Mouse (Mus musculus): ENCODE data around the gene Msi2.

The Msi2 gene

GRCm38 (mm10) chr11:88431363-88432269, 286.7 kb downstream of the Msi2 start:
- no peak for DNase-seq

GRCm38 (mm10) chr11:88430292-88430691, 288.0 kb downstream of the Msi2 start:
- no peak for DNase-seq

DNA sequence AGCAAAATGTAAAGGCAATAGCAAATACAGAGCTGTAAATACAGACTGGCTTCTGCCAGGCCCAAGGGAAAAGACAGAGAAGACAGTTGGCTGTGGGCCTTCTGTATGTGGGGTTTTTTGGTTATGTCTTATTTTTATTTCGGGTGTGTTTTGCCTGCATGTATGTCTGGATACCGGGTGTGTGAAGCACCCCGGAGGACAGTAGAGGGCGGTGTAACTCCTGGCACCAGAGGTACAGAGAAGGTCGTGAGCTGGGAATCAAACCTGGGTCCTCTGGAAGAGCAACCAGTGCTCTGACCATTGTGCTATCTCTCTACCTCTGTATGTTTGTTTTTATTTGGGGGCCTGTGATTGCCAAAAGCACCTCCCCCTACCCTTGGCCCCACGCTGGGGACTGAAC, 288.6 kb downstream of the Msi2 start:
- DNase-seq: no peak

GRCm38 (mm10) chr11:88425631-88426101, 292.6 kb downstream of the Msi2 start:
- DNase-seq: no peak

- DNase-seq: no peak
These were observed 294.1 kb downstream of the Msi2 start for GRCm38 (mm10) chr11:88424034-88424767.

GRCm38 (mm10) chr11:88421057-88421578, 297.2 kb downstream of the Msi2 start:
- DNase-seq: no peak

- no peak for DNase-seq
These were observed 298.5 kb downstream of the Msi2 start for GRCm38 (mm10) chr11:88419657-88420366.

GRCm38 (mm10) chr11:88419064-88419463, 299.2 kb downstream of the Msi2 start:
- no peak for DNase-seq

DNA sequence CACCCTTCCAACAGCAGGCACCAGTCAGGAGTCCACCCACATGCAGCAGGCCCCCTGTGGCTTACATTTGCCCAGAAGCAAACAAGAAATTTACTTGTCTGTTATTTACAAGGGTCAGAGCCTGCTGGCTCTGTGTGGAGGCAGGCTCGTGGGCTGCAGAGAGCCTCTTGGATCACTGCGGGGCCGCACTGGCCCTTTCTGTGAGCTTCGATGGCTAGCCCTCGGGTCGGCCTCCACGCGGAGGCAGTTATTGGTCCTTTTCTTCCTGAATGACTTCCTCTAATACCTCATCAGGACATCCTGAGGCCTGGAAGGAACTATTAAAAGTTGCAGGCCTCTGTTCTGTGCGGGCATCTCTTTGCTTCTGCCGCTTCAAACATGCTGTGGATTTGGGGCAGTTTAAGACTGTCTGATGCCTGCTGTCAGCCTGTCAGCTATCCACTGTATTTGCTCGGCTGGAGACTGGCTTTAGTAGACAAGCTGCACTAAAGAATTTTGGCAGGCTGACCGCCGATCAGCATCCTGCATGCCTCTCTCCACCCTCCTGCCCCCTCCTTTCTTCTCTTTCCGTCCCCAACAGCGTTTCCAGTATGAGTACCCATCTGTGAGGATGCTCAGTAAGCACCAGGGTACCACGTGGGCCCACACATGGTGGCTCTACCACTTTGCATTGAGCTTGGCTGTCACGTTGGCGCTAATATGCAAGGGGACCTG, 304.0 kb downstream of the Msi2 start:
- no peak for DNase-seq

- peak; percentile 72 to 89 for DNase-seq
These were observed 305.8 kb downstream of the Msi2 start for GRCm38 (mm10) chr11:88412423-88413094.

DNA sequence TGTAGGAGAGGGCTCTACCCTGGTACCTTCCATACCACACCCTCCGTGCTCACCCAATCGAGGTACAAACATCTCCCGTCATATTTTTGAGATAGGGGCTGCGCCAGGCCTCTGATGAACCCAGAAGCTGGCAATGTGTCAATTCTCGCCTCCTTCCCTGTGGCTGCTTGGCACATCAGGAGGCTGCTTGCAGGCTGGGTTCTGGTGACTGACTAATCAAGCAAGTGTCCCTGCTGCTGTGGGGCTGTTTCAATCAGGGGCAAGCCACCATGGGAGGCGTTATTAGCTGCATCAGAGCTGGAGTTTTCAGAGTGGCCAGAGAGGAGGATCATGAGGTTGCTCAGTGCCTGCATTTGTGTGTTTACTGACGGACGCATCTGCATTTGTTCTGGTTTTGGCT, 310.0 kb downstream of the Msi2 start:
- DNase-seq: no peak

GRCm38 (mm10) chr11:88406408-88406915, 311.9 kb downstream of the Msi2 start:
- DNase-seq: peak; percentile 73 to 77

GRCm38 (mm10) chr11:88404816-88405613, 313.3 kb downstream of the Msi2 start:
- peak; percentile 54 to 59 for DNase-seq

DNA sequence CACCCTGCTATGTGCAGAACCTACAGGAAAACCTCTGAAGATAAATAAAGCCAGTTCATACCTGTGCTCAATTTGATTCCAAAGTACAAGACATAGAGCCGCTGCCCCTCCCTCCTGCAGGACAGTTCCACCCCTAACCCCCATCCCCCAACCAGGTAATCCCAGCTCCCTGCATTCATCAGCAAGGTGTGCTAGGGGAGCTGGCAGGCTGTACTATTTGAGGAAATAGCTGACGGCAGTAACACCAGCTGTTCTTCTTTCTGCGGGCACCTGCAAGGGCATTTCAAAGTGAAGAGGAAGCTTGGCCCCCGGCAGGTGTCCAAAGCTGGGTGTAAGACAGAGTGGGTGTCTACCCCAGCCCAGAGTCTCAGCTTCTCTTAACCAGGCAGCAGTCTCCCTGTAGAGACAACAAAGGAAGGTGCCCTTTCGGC, 314.1 kb downstream of the Msi2 start:
- peak; percentile 44 to 55 for DNase-seq

DNA sequence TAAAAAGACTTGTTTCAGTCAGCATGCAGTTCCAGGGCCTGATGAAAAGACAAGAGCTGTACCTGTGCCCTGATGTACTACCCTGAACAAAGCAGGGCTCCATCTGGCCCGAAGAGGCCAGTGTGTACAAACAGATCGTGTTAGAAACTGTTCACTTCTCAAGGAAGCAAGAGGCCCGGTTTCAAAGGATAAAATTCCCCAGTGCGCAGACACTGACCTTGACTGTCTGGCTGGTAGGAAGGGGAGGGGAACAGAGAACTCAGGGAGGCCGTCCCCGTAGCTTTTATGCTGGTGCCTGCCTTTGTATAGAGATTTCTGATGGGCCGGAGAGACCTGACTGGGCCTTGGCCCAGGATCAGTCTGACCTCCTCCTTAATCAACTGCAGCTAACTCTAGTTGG, 316.0 kb downstream of the Msi2 start:
- no peak for DNase-seq

GRCm38 (mm10) chr11:88401333-88401732, 317.0 kb downstream of the Msi2 start:
- DNase-seq: no peak

GRCm38 (mm10) chr11:88400926-88401325, 317.4 kb downstream of the Msi2 start:
- no peak for DNase-seq

DNA sequence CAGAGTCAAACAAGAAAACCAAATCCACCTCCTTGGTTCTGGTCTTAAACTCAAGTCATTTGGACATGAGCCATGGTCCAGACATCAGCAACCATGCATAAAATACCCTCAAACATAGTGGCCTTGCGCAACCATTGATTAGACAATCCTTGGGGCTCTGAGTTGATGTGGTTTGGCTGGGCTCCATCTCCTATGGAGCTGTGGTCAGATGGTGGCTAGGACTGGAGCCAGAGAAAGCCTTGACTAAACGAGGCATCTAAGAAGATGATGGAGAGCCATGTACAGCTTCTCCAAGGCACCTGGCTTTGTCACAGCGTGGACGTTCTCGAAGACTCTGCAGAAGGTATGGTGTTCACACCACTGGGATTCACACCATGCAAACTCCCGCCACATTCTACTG, 318.1 kb downstream of the Msi2 start:
- DNase-seq: peak; percentile 32 to 70

- DNase-seq: no peak
These were observed 318.9 kb downstream of the Msi2 start for GRCm38 (mm10) chr11:88399431-88399830.

GRCm38 (mm10) chr11:88399028-88399427, 319.3 kb downstream of the Msi2 start:
- no peak for DNase-seq

Measured in kidney, postnatal 36 days (tissue).